Mouse (Mus musculus) cerebellum, adult 8-10 months (tissue): Measurements from ENCODE around the gene Gins2.

Source experiments
- DNase-seq: peaks from one replicate; pipeline ENCODE4 v3.0.0; 2022

Gins2 gene

GRCm38 (mm10) chr8:120599504-120599903 lies 10.4 kb upstream of the Gins2 start:
- peak; percentile 83 for DNase-seq

- peak; percentile 54 for DNase-seq
These were observed 9.5 kb upstream of the Gins2 start for GRCm38 (mm10) chr8:120598579-120598978.

GRCm38 (mm10) chr8:120595963-120596362 lies 6.9 kb upstream of the Gins2 start:
- peak; percentile 72 for DNase-seq

- no peak for DNase-seq
These were observed 5.5 kb upstream of the Gins2 start for GRCm38 (mm10) chr8:120594571-120594970.

- no peak for DNase-seq
These were observed 2.6 kb upstream of the Gins2 start for GRCm38 (mm10) chr8:120591587-120592292.

GRCm38 (mm10) chr8:120589921-120590320 lies 817 bp upstream of the Gins2 start:
- peak; percentile 63 for DNase-seq

GRCm38 (mm10) chr8:120585521-120585920 lies 3.6 kb downstream of the Gins2 start:
- no peak for DNase-seq

GRCm38 (mm10) chr8:120581811-120582210 lies 7.3 kb downstream of the Gins2 start:
- DNase-seq: no peak

GRCm38 (mm10) chr8:120581329-120581728 lies 7.8 kb downstream of the Gins2 start:
- no peak for DNase-seq

GRCm38 (mm10) chr8:120580336-120581000 lies 8.6 kb downstream of the Gins2 start:
- no peak for DNase-seq

- DNase-seq: peak; percentile 44
These were observed 11.3 kb downstream of the Gins2 start for GRCm38 (mm10) chr8:120577821-120578220.

GRCm38 (mm10) chr8:120575801-120576200 lies 13.3 kb downstream of the Gins2 start:
- DNase-seq: no peak

GRCm38 (mm10) chr8:120574941-120575340 lies 14.2 kb downstream of the Gins2 start:
- DNase-seq: no peak

GRCm38 (mm10) chr8:120573866-120574265 lies 15.2 kb downstream of the Gins2 start:
- DNase-seq: no peak

- peak; percentile 55 for DNase-seq
These were observed 16.6 kb downstream of the Gins2 start for GRCm38 (mm10) chr8:120572534-120572933.

- DNase-seq: no peak
These were observed 17.5 kb downstream of the Gins2 start for GRCm38 (mm10) chr8:120571561-120571960.

- DNase-seq: peak; percentile 80
These were observed 19.0 kb downstream of the Gins2 start for GRCm38 (mm10) chr8:120569939-120570715.

- DNase-seq: no peak
These were observed 20.0 kb downstream of the Gins2 start for GRCm38 (mm10) chr8:120569123-120569522.

- DNase-seq: no peak
These were observed 20.8 kb downstream of the Gins2 start for GRCm38 (mm10) chr8:120568164-120568798.

- DNase-seq: no peak
These were observed 21.4 kb downstream of the Gins2 start for GRCm38 (mm10) chr8:120567731-120568130.

- no peak for DNase-seq
These were observed 22.4 kb downstream of the Gins2 start for GRCm38 (mm10) chr8:120566681-120567080.

GRCm38 (mm10) chr8:120565151-120565711 lies 23.9 kb downstream of the Gins2 start:
- no peak for DNase-seq
